Mouse (Mus musculus) adrenal gland, adult 8-10 months (tissue): ENCODE measurements around the gene Cyb561a3. TPM values are rescaled to one million over a fixed set of nuclear protein-coding genes. Genes with fewer than 3 reads are reported as not detected.

Source experiments
- total RNA-seq, 4 experiments: library from RNA; stranded (reverse); gene quantifications; 2 replicates each; pipeline ENCODE4 v1.2.4; 2022

The Cyb561a3 gene
- total RNA-seq, 4 experiments from 2014 or later: 20.4 to 25.9 (median 22.7) TPM

Other genes with a start within 250 kb of the Cyb561a3 start
- gene Syt7, start 188.1 kb upstream of the Cyb561a3 start, total RNA-seq: 10 to 100 TPM; 32.9 to 54.6 (median 44.5) TPM
- gene Lrrc10b, start 119.7 kb upstream of the Cyb561a3 start, total RNA-seq: 1 to 10 TPM; 2.6 to 3.8 (median 3.5) TPM
- 1 to 10 TPM in 2 of 4 experiments, under 1 TPM in 2; 0.52 to 2.2 (median 1.0) TPM for gene Ppp1r32, start 94.2 kb upstream of the Cyb561a3 start, total RNA-seq
- gene Cpsf7, start 51.9 kb upstream of the Cyb561a3 start, total RNA-seq: 10 to 100 TPM; 46.9 to 89.6 (median 65.8) TPM
- 10 to 100 TPM; 57.2 to 75.2 (median 66.6) TPM for gene Sdhaf2, start 51.0 kb upstream of the Cyb561a3 start, total RNA-seq
- gene Tmem216, start 20.9 kb upstream of the Cyb561a3 start, total RNA-seq: 10 to 100 TPM; 20.9 to 28.1 (median 23.5) TPM
- 10 to 100 TPM in 2 of 4 experiments, 1 to 10 TPM in 2; 9.3 to 16.1 (median 12.2) TPM for gene Tmem138, start 190 bp downstream of the Cyb561a3 start, total RNA-seq
- 100 to 1,000 TPM; 281 to 297 (median 289) TPM for gene Ddb1, start 28.2 kb downstream of the Cyb561a3 start, total RNA-seq
- 10 to 100 TPM; 20.6 to 22.2 (median 21.3) TPM for gene Tkfc, start 28.5 kb downstream of the Cyb561a3 start, total RNA-seq
- 1 to 10 TPM in 1 of 4 experiments, under 1 TPM in 2, not detected in 1; 0.06 to 1.7 (median 0.59) TPM for gene Vwce, start 57.0 kb downstream of the Cyb561a3 start, total RNA-seq
- not detected for gene Pga5, start 100.9 kb downstream of the Cyb561a3 start, total RNA-seq
- gene Vps37c, start 111.6 kb downstream of the Cyb561a3 start, total RNA-seq: 10 to 100 TPM; 24.3 to 40.8 (median 25.3) TPM
- under 1 TPM in 2 of 4 experiments, not detected in 2; 0.12 to 0.27 TPM for gene Cd5, start 161.8 kb downstream of the Cyb561a3 start, total RNA-seq